Mouse (Mus musculus): Measurements from ENCODE around the gene Fxyd6.
A peak's percentile ranks its signal among the peaks of the same experiment; 100 is the strongest.

Fxyd6 gene

GRCm38 (mm10) chr9:45376883-45377282 lies 6.9 kb downstream of the Fxyd6 start:
- DNase-seq = peak; percentile 55

GRCm38 (mm10) chr9:45380411-45381251 lies 10.6 kb downstream of the Fxyd6 start:
- peak; percentile 69 for DNase-seq

DNA sequence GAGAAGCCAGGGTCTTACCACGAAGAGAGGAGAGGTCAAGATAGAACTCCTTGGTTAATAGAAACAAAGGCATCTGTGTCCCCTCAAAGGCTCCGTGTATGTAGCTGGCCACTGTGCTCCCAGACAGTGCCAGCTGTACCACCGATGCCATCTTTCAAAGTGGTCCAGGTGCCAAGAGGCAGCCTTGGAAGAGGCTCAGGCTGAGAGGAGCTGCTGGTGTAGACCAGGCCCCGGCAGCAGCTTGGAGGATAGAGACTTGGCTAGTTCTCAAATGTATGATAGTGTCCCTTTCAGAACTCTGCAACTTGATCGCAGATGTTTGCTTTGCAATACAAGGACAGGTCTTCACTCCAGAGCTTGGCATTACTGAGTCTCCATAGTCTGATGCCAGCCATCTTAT lies 12.4 kb downstream of the Fxyd6 start:
- DNase-seq = no peak

DNA sequence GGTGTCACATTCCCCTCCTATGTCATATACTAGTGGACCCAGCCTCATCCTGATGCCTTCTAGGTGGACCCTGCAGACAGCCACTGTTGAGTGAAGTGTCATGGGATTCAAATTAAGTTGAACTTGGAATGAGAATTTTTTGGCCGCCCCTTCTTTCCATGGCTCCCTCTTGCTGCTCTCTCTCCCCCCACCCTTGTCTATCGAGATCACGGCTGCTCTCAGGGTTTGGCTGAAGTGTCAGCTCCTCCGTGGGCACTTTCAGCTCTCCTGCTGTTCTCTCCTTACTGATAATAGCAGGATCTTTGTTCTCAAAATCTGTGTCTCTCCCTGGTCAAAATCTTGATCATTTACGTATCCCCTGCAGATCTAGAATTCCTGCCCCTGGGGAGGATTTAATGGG lies 12.8 kb downstream of the Fxyd6 start:
- no peak for DNase-seq

- no peak for DNase-seq
These were observed 13.9 kb downstream of the Fxyd6 start for GRCm38 (mm10) chr9:45383883-45384282.

DNA sequence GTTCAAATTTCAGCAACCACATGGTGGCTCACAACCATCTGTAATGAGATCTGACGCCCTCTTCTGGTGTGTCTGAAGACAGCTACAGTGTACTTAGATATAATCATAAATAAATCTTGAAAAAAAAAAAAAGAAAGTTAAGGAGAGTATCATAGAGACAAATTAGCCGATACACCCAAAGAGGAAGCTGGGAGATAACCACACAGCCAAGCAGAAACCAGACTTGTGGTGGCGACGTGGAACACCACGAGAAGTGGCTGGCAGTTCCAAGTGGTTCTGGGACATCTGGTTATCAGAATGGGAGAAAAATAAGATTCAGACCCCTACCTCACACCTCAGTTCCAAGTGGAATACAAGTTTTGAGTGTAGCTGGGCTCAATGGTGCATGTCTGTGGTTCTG lies 16.7 kb downstream of the Fxyd6 start:
- DNase-seq = no peak

- peak; percentile 94 for DNase-seq
These were observed 18.5 kb downstream of the Fxyd6 start for GRCm38 (mm10) chr9:45388385-45388994.

DNA sequence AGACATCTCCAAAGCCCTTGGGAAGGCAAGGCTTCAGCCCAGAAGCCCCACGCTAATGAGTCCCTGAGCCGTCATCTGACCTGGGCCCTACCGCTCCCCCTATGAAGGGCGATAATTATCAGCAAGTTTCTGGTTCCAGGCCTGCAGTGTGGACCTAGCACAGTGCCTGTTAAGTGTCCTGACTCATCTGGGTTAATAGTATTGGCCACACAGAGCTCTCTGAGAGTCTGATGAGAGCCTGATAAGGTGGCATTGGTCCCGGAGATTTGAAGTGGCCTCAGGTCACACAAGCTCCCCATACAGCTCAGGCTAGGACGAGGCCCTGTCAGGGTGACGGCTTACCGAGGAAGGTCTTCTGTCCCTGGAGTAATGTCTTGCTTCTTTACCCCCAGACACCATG lies 19.6 kb downstream of the Fxyd6 start:
- DNase-seq = no peak

DNA sequence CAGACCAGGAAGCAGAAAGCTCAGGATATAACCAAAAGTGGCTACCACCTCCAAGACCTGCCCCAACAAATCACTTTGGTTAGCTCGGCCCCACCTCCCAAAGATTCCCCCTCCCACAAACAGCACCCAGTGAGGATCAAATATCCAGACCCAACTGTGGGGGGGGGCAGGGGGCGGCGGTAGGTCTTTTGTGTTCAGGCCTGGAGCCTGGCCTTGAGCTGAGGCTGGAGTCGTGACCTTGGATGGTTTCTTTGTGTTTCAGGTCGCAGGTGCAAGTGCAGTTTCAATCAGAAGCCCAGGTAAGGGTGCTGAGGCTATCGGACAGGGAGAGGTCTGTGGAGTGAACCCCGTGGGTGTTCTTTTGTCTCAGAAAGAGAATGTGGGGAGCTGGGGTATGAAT lies 21.3 kb downstream of the Fxyd6 start:
- DNase-seq = no peak

DNA sequence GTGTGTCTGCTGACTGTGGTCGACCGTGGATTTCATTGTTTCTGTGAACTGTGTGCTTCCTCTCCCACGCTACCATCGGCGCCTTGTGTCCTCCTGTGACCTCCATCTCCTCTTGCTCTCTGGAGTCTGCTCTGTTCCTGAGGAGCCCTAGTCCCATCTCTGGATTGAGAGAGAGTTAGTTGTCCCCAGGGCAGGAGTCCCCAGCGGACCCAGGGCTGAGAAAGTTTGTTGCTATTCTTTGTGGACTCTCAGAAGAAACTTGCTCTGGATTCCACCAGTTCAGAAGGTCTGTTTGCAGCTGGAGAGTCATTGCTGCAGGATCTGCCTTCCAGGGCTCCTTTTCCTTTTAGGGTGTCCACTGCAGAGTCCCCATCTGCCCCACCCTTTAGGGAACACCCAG lies 25.2 kb downstream of the Fxyd6 start:
- no peak for DNase-seq

- no peak for DNase-seq
These were observed 25.8 kb downstream of the Fxyd6 start for GRCm38 (mm10) chr9:45395796-45396195.

- DNase-seq = peak; percentile 67
These were observed 28.4 kb downstream of the Fxyd6 start for GRCm38 (mm10) chr9:45398336-45398735.

- DNase-seq = no peak
These were observed 29.4 kb downstream of the Fxyd6 start, which contains the start of gene Fxyd2 for GRCm38 (mm10) chr9:45399434-45399833. Fxyd2 (plus strand) TSS chr9:45399669.

- no peak for DNase-seq
These were observed 31.9 kb downstream of the Fxyd6 start for GRCm38 (mm10) chr9:45401851-45402250.

- DNase-seq = no peak
These were observed 33.0 kb downstream of the Fxyd6 start for GRCm38 (mm10) chr9:45402957-45403356.

- DNase-seq = no peak
These were observed 35.7 kb downstream of the Fxyd6 start for GRCm38 (mm10) chr9:45405694-45406093.

- DNase-seq = no peak
These were observed 36.8 kb downstream of the Fxyd6 start for GRCm38 (mm10) chr9:45406808-45407207.

DNA sequence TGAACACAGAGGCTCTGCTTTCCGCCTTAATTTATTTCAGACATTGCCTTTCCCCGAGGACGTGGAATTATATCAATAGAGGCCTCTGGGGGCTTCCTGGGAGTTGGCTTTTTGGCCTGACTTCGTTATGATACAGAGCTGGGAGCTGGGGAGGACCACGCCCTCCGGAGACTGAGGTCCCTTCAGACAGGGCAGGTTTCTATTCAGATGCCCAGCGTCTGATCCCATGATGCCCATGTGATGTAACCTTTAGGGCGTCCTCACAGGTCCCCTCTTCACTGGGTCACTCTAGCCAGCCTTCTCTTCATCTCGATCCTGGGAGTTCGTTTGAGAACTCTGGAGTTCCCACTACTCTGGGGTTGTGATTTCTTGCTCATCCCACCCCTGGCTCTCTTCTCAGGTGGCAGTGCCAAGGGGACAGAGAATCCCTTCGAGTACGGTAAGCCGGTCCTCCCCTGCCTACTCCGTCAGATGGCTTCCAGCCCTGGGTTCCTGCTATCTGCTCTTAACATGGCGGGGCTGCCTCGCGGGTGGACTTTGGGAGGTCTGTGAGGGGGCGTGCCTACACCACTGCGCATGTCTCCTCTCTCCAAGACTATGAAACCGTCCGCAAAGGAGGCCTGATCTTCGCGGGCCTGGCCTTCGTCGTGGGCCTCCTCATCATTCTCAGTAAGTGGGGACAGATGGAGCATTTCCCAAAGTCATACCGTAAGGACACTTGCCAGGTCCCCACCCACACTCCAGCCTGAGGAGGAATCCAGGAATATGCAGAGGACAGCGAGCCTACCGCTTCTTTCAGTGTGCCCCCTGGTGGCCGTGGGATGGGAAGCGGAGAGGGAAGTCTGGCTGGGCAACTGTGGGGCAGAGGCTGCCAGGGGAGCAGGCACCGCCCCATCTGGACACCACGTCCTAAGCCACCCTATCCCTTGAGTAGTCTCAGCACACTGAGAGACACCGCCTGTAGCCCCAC lies 38.0 kb downstream of the Fxyd6 start:
- DNase-seq = peak; percentile 83

- DNase-seq = no peak
These were observed 40.2 kb downstream of the Fxyd6 start for GRCm38 (mm10) chr9:45410193-45410592.

DNA sequence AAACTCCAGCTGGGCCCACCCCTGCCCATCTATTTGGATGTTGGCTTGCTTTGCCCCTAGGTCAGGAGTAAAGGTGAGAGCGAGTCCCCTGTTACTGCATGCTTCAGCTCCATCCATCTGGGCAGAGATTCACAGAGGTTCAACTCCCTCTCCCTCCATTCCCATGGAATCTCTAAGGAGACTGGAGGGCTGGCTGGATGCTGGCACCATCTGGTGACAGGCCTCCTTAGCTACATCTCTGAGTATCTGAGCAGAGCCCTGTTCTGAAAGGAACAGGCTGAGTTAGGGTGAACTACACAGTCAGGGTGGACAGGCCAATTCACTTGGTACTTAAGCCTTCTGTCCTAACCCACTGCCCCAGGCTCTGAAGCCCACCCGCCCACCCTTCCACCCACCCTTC lies 40.6 kb downstream of the Fxyd6 start:
- DNase-seq = no peak

GRCm38 (mm10) chr9:45411111-45411510 lies 41.1 kb downstream of the Fxyd6 start:
- DNase-seq = no peak

DNA sequence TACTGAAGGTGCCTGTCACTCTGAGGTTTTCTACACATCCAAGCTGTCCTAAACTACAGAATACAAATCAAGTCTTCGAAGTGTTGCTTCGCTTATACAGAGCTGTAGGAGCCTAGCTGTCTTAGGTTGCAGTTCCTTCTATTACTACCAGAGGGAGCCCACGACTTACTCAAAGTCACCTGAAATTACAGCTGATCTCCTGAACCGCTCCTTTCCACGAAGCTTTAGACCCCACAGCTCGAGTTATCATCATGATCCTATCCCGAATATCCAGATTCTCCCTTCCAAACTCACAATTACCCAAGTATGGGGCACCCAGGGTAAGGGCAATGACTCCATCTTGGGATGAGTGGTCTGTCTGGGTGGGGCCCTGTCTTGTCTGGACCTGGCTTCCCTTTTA lies 41.8 kb downstream of the Fxyd6 start:
- DNase-seq = peak; percentile 63

DNA sequence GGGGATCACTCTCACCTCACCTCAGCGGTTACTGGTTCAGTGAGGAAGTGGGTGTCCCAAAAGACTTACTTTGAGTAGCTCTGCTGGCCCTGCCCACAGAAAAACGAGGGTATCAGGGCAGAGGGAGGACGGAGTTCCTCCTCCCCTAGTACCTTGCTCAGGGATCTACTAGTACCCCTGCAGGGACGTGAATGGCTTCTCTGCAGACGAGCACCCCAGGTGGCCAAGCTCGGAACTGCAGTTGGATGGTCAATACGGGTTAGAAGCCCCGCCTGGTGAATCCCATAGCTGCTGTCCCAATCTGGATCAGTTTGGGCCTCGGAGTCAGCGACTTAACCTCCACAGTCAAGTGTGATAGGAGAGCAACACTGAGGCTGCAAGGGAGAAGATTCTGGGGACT lies 42.3 kb downstream of the Fxyd6 start:
- peak; percentile 92 for DNase-seq

Measured in cerebellum, adult 8-10 months (tissue).